Mouse (Mus musculus): ENCODE measurements around the gene Fam71f2.

Gene Fam71f2

DNA sequence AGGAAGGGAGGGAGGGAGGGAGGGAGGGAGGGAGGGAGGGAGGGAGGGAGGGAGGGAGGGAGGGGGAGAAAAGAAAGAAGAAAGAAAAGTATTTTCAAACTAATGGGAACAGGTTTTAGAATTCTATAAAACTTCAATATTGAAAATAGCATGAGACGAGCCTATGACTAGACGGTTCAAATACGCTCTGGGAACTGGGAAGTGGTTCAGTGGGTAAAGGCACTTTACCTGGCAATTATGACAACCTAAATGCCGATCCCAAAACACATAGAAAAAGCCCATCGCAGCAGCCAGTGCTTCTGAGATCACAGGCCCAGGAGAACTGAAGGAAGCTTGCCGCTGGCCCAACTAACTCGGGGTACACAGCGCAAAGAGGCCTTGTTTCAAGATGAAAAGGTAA lies at the start of gene Fam71f2:
Gene Fam71f2, plus strand, starts transcription at position 301 of the 400 bp plus-strand sequence.
- DNase-seq (ENCODE audit: extremely low read depth, low read depth) = no peak

DNA sequence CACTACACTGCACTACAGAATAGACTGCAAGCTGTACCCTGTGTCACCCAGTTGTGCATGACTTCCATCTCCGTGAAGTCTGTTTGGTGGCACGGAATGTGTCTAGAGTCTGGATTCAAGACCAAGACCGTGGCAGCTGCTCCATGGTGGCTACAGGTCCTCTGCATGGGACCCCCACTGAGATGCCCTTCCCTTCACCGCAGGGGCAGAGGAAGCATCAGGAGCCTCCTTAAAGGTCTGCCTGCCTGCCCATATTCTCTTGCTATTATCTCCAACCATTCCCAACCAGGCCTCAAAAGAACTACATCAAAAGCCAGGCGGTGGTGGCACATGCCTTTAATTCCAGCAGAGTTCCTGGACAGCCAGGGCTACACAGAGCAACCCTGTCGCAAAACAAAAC lies 49.0 kb upstream of the Fam71f2 start:
- no peak for DNase-seq (ENCODE audit: extremely low read depth, low read depth)

DNA sequence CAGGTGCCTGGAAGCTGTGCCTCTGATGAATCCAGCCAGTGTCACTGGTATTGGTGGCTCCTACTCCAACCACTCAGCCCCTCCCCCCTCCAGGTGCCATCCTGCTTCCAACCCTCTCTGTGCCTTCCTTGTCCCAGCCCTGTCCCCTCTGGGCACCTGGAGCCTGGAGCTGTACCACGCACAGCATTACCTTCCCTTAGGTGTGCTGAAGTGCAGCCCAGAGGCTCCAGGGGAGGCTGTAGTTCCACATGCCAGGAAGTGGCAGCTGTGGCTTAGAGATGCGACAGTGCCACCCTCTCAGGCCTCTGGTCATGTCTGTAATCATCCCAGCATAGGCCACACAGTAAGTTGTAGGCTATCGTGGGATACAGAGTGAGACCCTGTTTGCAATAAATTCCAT lies 47.6 kb upstream of the Fam71f2 start:
- no peak for DNase-seq (ENCODE audit: extremely low read depth, low read depth)

DNA sequence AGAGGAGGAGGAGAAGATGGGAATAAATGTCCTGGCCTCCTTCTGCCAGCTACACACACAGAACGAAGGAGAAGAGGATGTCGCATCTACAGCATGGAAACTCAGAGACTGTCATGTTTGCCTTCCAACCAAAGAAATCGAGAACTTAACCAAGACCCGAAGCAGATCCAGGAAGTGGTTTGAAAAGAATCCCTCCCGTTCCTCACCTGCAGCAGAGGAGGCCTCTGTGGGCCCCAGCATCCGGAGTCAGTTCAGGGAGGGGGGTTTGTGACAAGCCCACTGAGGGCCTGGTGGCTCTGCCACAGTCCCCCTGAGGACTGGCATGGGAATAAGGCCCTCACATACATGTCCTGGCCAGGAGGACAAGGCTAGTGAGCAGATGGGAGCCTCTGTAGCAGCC lies 47.1 kb upstream of the Fam71f2 start:
- DNase-seq (ENCODE audit: extremely low read depth, low read depth) = no peak

DNA sequence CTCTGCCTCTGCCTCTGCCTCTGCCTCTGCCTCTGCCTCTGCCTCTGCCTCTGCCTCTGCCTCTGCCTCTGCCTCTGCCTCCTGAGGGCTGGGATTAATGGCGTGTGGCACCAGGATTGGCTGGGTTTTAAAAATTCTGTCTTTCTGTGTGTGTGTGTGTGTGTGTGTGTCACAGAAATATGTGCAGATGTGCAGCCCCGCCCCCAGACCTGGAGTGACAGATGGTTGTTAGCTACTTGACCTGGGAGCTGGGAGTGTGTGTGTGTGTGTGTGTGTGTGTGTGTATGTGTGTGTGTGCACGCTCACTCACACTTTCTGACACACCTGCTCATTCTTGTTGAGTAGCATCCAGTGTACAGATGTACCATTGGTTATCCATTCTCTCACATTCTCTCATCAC lies 45.7 kb upstream of the Fam71f2 start:
- DNase-seq (ENCODE audit: extremely low read depth, low read depth) = no peak

DNA sequence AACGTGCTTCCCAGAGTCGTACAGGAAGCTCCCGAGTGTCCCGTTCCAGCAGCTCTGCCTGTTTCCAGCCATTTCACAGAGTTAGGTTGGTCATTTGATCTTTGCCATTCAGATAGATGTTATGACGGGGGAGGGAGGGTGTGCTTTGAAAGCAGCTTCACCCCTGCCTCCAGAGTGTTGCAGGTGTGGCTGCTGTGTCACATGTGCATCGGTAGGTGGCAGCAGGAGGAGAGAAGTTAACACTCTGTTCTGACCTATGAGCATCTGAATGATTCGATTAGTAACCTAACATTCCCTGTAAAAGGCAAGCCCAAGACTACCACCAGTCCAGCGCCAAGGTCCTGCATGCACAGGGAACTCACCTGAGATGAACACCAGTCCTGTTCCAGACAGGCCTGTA lies 45.1 kb upstream of the Fam71f2 start:
- no peak for DNase-seq (ENCODE audit: extremely low read depth, low read depth)

DNA sequence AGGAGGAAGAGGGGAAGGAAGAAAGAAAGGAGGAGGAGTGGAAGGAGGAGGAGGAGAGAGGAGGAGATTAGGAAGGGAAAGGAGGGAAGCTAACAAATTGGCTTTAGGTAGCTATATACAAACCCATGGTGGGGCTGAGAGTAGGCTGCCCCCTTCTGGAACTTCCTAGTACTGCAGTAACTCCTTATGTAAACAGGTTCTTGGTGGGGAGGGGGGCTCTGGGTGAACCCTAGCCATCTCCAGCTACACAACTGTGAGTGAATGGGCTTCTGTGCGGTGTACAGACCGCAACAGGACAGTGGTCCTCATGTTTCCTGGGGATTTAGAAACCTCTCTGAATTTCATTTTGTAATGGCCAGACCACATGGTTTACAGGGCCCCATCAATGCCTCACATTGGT lies 38.6 kb upstream of the Fam71f2 start:
- DNase-seq (ENCODE audit: extremely low read depth, low read depth) = peak; percentile 52

DNA sequence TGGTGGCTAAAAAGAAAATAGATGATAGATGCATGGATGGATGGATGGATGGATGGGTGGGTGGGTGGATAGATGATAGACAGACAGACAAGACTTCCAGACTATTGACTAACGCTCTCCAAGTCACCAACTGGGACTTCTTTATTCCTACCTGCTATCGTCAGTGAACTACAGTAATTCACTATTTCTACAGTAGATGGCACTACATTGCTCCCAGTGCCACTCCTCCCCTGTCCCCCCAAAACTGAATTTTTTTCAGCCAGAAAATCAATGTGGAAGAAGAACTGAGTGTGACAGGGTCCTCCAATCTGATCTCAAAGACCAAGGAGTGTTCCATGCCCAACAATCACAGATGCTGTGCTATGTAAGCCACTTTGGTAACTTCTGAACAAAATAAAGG lies 37.7 kb upstream of the Fam71f2 start:
- peak; percentile 19 for DNase-seq (ENCODE audit: extremely low read depth, low read depth)

DNA sequence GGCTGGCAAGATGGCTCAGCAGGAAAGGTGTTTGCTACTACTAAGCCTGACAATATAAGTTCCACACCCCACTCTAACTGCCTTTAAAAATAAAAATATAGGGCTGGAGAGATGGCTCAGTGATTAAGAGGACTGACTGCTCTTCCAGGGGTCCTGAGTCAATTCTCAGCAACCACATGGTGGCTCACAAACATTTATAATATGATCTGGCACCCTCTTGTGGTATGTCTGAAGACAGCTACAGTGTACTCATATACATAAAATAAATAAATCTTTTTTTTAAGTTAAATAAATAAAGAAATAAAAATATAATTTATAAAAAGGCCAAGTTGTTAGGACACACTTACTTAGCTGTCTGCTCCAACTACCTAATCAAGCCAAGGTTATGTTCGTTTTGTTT lies 37.1 kb upstream of the Fam71f2 start:
- DNase-seq (ENCODE audit: extremely low read depth, low read depth) = peak; percentile 26

DNA sequence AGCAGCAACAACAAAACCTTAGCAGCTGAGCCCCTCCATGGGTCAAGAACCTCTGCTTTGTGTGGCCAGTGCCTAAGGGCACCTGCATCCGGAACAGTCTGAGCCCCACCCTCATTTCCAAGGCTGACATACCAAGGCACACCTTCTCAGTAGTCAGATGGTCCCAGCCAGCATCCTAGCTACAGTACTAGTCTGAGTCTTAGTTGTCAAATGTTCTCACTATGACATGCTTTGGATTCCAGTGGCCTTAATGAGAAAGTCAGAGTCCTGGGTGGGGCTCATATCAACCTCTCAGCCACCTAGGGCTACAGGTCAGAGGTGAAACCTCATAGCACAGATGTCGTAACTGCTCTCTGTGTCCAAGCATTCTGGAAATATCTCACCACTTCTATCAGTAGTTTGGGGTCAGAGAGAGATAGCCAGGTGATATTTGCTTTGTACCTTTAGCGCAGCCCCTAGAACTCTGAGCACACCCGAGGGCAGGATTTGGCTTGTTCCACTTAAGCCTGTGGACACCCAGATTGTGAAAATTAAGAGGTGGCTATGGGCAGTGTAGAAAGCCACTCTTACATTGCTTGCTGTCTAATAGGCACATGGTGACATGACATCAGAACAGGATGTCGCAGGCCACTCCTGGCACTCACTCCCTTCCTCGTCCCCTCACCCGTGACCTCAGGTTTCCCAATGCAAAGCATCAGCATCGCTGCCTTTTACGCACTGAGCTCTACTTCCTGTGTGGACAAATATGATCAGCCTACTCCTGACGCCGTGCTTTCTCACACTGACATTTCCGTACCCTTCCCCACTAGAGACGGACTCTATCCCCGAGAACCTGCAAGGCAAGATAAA lies 33.9 kb upstream of the Fam71f2 start:
- DNase-seq (ENCODE audit: extremely low read depth, low read depth) = peak; percentile 43

DNA sequence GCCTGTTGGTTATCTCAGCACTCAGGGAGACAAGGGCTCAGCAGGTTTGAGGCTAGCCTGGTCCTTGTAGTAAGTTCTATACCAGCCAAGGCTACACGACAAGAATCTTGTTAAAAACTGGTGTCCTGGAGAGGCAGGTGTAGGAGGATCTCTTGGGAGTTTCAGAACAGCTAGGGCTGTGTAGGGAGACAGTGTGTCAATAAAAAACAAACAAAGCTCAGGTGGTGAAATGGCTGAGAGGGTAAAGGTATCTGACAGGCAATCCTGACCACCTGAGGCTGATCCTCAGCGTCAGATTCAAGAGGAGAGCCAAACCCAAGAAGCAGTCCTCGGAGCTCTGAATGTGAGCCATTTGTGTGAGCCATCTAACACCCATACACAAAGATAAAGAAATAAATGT lies 33.2 kb upstream of the Fam71f2 start:
- no peak for DNase-seq (ENCODE audit: extremely low read depth, low read depth)

DNA sequence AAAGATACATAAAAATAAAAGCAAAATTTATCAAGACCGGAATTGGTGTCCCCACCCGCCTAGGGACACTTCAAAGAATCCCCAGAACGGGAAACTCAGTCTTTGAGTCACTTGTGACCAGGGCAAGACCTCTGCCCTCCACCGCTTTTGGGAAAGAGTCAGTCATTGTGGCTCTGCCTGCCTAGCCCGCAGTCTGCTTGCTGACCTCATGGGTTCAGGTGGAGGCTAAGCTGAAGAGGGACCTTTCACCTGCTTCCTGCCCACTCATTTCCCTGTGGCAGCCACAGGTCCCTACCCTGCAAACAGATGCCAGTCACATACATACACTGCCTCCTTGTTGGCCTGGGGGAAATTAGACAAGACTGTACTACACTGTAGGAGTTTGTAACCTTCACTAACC lies 32.8 kb upstream of the Fam71f2 start:
- DNase-seq (ENCODE audit: extremely low read depth, low read depth) = no peak

DNA sequence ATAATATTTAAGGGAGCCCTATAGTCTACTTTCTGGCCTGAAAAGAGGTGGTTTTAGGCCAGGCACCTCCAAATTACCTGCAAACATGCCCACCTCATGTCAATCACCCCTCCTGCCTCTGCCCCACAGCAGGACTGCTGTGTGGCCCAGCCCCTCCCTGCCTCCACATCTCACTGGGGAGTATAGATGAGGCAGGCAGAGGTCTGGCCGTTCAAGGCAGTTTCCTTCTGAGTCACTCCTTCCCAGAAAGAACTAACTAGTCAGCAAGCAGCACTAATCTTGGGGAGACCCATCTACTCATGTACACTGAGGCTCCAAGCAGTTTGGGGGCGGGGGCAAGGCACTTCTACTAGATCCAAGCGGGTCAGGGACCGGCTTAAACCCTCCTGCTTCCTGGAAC lies 32.3 kb upstream of the Fam71f2 start:
- no peak for DNase-seq (ENCODE audit: extremely low read depth, low read depth)

DNA sequence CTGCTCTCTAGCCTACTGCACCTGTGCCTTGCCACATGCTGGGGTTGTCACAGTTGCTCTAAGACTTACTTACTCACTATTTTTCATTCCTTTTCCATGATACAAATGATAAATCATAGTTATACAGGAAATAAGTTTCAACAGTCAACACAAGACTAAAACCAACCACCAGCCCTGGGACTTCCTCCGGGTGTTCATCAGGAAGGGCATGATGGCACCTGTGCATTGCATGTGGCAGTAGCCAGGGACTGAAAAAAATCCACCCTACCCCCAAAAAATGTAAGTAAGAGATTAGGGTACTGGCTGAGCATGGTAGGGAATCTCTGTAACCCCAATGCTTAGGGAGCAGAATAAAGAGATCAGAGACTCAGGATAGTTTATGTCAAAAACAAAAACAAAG lies 20.0 kb upstream of the Fam71f2 start:
- no peak for DNase-seq (ENCODE audit: extremely low read depth, low read depth)

DNA sequence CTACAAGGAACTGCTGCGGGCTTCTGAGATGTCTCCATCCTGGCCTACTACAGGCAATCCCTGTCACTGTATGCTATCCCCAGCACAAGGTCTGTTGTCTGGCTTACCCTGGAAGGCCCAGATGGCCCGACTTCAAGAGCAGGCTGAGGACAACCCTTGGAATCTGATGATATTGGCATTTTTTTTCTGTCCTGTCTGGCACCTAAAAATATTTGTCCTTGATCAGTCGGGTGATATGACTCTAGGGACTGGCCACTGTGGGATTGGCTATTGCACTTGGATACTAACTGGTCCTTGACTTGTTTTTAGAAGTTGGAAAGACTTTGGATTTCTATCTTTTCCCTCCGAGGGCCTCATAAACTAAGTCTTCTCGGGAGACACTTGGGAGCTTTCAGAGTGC lies 17.6 kb upstream of the Fam71f2 start:
- no peak for DNase-seq (ENCODE audit: extremely low read depth, low read depth)

DNA sequence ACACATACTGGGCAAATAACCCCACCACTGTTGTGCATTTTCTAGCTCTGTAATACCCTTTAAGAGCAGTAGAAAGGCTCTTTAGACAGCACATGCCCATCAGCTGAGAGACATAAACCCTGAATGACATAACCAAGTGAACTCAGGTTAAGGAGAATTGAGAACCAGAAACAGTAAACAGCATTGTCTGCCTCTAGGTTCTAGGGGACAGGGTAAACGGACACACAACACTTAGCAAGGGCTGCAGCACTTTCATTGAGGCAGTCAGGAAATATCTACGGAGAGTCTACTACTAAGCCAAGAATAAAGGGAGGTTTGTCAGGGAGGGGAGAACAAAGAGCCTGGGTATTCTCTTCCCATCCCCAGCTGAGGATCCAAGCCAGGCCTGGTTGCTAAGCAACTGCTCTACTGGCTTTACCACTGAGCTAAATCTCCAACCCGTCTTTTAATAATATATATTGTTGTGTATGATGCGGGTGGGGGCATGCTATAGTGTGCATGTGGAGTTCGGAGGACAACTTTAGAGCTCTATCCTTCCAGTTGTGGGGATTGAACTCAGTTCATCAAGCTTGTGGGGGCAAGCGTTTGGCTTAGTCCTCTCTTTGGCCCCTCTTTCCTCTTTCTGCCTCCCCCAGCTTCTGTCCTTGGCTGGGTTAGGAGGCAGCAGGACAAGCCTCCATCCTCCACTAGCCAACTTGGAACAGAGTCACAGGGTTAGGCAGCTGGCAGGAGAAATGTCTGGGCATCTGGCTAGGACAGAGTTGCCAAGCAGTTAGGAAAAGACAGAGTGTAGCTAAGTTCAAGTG lies 15.5 kb upstream of the Fam71f2 start:
- no peak for DNase-seq (ENCODE audit: extremely low read depth, low read depth)

DNA sequence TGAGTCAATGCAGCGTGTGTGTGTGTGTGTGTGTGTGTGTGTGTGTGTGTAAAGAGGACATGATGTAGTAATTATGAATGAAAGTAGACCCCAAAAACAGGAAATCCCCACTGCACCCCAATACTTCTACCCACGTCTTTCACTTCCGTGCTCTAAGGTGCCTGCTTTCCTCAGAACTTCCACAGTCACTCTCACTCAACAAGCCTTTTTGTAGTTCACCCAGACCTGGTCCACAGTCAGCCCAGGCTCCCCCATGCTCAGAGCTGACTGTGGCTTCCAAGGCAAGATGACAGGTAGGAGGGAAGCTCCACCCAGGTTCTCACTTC lies 15.0 kb upstream of the Fam71f2 start:
- no peak for DNase-seq (ENCODE audit: extremely low read depth, low read depth)

DNA sequence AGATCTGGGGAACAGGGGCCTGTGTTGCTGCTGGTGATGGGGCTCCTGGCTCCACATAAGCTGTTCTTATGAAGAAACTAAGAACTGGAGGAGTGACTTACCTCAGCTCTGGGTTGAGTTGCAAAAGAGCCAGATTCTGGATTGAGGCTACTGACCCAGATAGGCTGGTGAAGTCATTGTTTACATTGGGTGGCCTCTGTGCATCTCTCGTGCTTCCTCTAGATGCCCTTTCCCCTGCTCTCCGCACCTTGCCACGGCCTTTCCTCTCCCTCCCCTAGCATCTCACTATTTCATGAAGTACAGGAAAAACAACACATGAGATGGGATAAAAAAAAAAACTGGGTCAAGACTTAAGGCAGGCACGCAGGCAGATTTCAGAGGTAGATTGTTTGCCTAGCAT lies 12.5 kb upstream of the Fam71f2 start:
- DNase-seq (ENCODE audit: extremely low read depth, low read depth) = no peak

DNA sequence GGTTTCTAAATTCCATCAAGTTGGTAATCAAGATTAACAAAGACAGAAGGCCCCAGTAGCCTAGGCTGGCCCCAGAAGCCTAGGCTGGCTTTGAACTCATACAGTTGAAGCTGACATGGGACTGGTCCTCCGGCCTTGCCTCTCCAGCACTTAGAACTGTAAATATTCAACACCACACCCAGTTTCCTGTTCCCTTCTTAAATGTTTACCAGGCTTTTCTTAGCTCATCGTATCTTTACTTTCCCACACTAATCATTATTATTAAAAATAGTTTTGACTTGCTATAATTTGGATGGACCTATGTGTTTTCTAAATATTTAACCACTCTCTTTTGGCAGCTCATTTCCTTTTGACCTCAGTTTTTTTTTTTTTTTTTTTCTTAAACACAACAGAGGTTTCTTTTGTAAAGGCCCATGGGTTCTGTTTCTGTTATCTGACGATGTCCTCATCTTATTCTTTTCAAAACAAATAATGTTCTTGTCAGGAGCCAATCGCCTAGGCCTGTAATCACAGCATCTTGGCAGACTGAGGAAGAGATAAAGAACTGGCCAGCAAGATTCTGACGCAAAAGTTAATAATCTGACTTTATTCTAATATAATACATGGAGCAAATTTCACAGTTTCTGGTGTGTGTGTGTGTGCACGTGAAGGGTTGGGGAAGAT lies 10.3 kb upstream of the Fam71f2 start:
- DNase-seq (ENCODE audit: extremely low read depth, low read depth) = no peak

DNA sequence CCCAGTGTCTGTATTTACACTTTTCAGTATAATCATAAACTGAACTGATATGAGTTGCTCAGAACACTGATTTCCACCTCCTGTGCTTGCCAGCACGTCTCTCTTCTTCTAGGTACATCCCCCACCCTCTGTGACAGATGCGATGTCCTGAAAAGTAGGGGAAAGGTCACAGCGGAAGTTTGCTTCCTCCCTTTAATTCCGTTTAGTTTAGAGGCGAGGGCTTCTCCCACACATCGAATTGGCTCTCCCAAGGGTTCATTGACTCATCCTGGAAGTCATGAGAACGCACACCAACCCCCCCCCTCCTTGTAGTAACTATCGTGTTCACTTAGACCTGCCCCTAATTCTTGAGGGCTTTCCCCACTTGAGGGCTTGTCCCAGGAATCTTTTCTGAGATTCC lies 8.4 kb upstream of the Fam71f2 start:
- peak; percentile 11 for DNase-seq (ENCODE audit: extremely low read depth, low read depth)

DNA sequence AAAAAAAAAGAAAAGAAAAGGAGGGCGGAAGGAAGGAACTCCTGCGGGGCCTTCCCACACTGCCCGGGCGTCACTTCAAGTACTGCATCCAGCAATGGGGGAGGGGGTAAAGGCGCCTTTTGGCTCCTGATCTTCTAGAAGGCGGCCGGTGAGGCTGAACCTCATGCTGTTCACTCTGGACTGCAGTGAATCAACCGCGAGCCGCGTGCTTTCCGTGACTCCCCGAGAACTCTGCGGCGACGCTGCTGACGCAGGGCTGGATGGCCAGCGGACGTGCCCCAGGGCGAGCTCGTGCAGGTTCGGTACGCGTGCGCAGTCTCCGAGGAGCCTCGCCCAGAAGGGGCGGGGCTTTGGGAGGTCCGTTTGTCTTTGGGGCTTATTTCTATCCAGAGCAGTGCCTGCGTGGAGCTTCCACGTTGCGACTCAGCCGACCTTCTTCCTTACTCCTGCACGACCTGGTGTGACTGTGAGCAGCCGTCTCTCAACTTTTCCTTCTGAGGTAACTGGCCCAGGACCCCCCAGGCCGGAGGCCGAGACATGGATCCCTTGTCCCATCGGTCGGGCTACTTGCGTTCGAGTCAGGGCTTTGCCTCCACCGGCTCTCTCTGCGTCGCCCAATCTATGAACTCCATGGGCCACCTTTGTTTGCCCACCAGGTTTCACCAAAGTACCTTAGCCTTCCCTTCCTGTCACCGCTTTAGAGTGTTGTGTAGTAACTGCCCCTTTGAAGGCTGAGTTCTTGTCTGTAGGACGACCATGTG lies 6.9 kb upstream of the Fam71f2 start, which contains the start of gene Hilpda:
Gene Hilpda, plus strand, starts transcription at position 177 of the 761 bp plus-strand sequence.
- DNase-seq (ENCODE audit: extremely low read depth, low read depth) = peak; percentile 90

DNA sequence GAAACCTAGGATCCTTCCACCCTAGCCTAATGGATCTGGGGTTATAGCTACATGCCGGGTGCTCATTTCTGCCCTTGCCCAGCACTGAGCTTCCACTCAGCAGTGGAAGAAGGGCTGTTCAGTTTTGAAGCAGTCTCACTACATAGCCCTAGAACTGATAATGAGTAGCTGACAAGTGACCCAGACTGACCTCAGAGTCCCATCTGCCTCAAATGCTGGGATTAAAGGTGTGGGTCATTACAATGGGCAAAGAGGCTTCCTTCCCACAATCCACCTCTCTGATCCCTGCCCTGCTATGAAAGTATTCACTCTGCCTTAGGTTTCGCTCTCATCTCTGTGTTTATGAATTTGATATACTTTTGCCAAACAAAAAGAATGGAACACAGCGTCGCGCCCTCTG lies 2.6 kb upstream of the Fam71f2 start:
- no peak for DNase-seq (ENCODE audit: extremely low read depth, low read depth)
